Mouse (Mus musculus) limb, embryonic 10.5 days (tissue): Measurements from ENCODE around the gene Cpeb4. TPM values are rescaled to one million over a fixed set of nuclear protein-coding genes. Genes with fewer than 3 reads are reported as not detected.
"Not testable (repeated sequence)": the region's sequence is repeated elsewhere in the genome, so short reads cannot be mapped to it uniquely, and the experiment has no call there.

Experiments used
- DNase-seq: peaks from one replicate; pipeline ENCODE4 v3.0.0-alpha.2; 2017; ENCODE audit warnings: low spot score
- H3K27ac ChIP-seq: fragments of 300-500 bp; sonication (generic); 2 replicates; pipeline ENCODE4 v1.5.1; 2016; ENCODE audit warnings: mild to moderate bottlenecking
- H3K27me3 ChIP-seq: fragments of 300-500 bp; sonication (generic); 2 replicates; pipeline ENCODE4 v1.6.1; 2016; ENCODE audit warnings: low read depth, mild to moderate bottlenecking; ENCODE audit not compliant: poor library complexity, severe bottlenecking
- H3K36me3 ChIP-seq: fragments of 300-500 bp; sonication (generic); 2 replicates; pipeline ENCODE4 v1.6.1; 2016; ENCODE audit warnings: mild to moderate bottlenecking, moderate library complexity
- H3K4me1 ChIP-seq: fragments of 300-500 bp; sonication (generic); 2 replicates; pipeline ENCODE4 v1.6.1; 2016
- H3K4me3 ChIP-seq: fragments of 300-500 bp; sonication (generic); 2 replicates; pipeline ENCODE4 v1.5.1; 2016; ENCODE audit warnings: mild to moderate bottlenecking, moderate library complexity
- H3K9me3 ChIP-seq: fragments of 300-500 bp; sonication (generic); replicated peaks from 2 replicates; pipeline ENCODE4 v1.6.1; 2016; ENCODE audit warnings: mild to moderate bottlenecking
- WGBS: fragments of 180-500 bp; shearing (Covaris S2); methylation state at CpG from one replicate; pipeline ENCODE4 v1.1.7; 2016; 5-methylcytosine and 5-hydroxymethylcytosine counted together
- polyA plus RNA-seq: library from polyadenylated mRNA; unstranded; fragments of >200 nt; fragmentation: Nextera tagmentation; extraction: Ambion mirVana; gene quantifications from 2 replicates; pipeline ENCODE4 v1.2.1, GENCODE M21; 2016

Cpeb4 gene
- polyA plus RNA-seq, 1 experiment from 2014 or later, result 1.7 TPM

- DNase-seq, result no peak
- H3K4me3 ChIP-seq, result no peak overlapping the region
- H3K27me3 ChIP-seq, result no peaks in the 10 kb centered on the region
- H3K27ac ChIP-seq, result no peak overlapping the region
- H3K36me3 ChIP-seq, result no peaks in the 10 kb centered on the region
- no peaks in the 10 kb centered on the region for H3K9me3 ChIP-seq
- H3K4me1 ChIP-seq, result no peaks in the 10 kb centered on the region
- 89% methylated on average over 3 of the region's 3 CpGs for WGBS
Measured at GRCm38 (mm10) chr11:31837243-31837642, 34.8 kb upstream of the Cpeb4 start.

GRCm38 (mm10) chr11:31837753-31838152 is 34.3 kb upstream of the Cpeb4 start:
- Histone ChIP-seq H3K4me1 (no peaks in the 10 kb centered on the region), H3K4me3 (no peak overlapping the region), H3K27ac (no peak overlapping the region), H3K36me3 (no peaks in the 10 kb centered on the region), H3K9me3 (no peaks in the 10 kb centered on the region), H3K27me3 (no peaks in the 10 kb centered on the region)
- DNase-seq, result no peak
- 92% methylated on average over 4 of the region's 4 CpGs for WGBS

- Histone ChIP-seq H3K4me3 (no peak overlapping the region), H3K4me1 (no peaks in the 10 kb centered on the region), H3K9me3 (no peaks in the 10 kb centered on the region), H3K27ac (no peak overlapping the region), H3K27me3 (no peaks in the 10 kb centered on the region), H3K36me3 (no peaks in the 10 kb centered on the region)
- no peak for DNase-seq
- WGBS, result 67% methylated on average over 7 of the region's 7 CpGs
Measured at GRCm38 (mm10) chr11:31838442-31839083, 33.4 kb upstream of the Cpeb4 start.

- Histone ChIP-seq H3K27me3 (no peaks in the 10 kb centered on the region), H3K36me3 (no peaks in the 10 kb centered on the region), H3K4me1 (no peaks in the 10 kb centered on the region), H3K27ac (no peak overlapping the region), H3K9me3 (no peaks in the 10 kb centered on the region), H3K4me3 (no peak overlapping the region)
- WGBS, result 82% methylated on average over 6 of the region's 6 CpGs
- DNase-seq, result no peak
Measured at GRCm38 (mm10) chr11:31839084-31839460, 32.9 kb upstream of the Cpeb4 start.

GRCm38 (mm10) chr11:31842171-31842959 is 29.6 kb upstream of the Cpeb4 start:
- H3K27ac ChIP-seq, result 0 out of 2 replicates have a peak overlapping the region, but pooled peaks have one; percentile 23

GRCm38 (mm10) chr11:31843177-31843833 is 28.7 kb upstream of the Cpeb4 start:
- H3K27me3 ChIP-seq, result no peaks in the 10 kb centered on the region
- H3K4me1 ChIP-seq, result no peaks in the 10 kb centered on the region
- H3K9me3 ChIP-seq, result no peaks in the 10 kb centered on the region
- no peak for DNase-seq
- WGBS, result 90% methylated on average over 7 of the region's 7 CpGs
- H3K4me3 ChIP-seq, result no peak overlapping the region
- no peaks in the 10 kb centered on the region for H3K36me3 ChIP-seq
- 0 out of 2 replicates have a peak overlapping the region, but pooled peaks have one; percentile 22 for H3K27ac ChIP-seq

More at GRCm38 (mm10) chr11:31842171-31842959, 29.6 kb upstream of the Cpeb4 start:
- H3K27me3 ChIP-seq, result no peaks in the 10 kb centered on the region
- H3K9me3 ChIP-seq, result no peaks in the 10 kb centered on the region
- no peaks in the 10 kb centered on the region for H3K4me1 ChIP-seq
- WGBS, result 83% methylated on average over 5 of the region's 5 CpGs
- DNase-seq, result no peak
- H3K36me3 ChIP-seq, result no peaks in the 10 kb centered on the region
- no peak overlapping the region for H3K4me3 ChIP-seq

GRCm38 (mm10) chr11:31843834-31844188 is 28.2 kb upstream of the Cpeb4 start:
- no peaks in the 10 kb centered on the region for H3K9me3 ChIP-seq
- H3K36me3 ChIP-seq, result no peaks in the 10 kb centered on the region
- H3K27ac ChIP-seq, result 0 out of 2 replicates have a peak overlapping the region, but pooled peaks have one; percentile 22
- WGBS, result 80% methylated on average over 5 of the region's 5 CpGs
- H3K27me3 ChIP-seq, result no peaks in the 10 kb centered on the region
- DNase-seq, result no peak
- H3K4me3 ChIP-seq, result no peak overlapping the region
- no peaks in the 10 kb centered on the region for H3K4me1 ChIP-seq

GRCm38 (mm10) chr11:31845111-31845510 is 26.9 kb upstream of the Cpeb4 start:
- H3K9me3 ChIP-seq, H3K4me1 ChIP-seq, DNase-seq, H3K4me3 ChIP-seq, H3K27ac ChIP-seq, H3K36me3 ChIP-seq, H3K27me3 ChIP-seq: not testable (repeated sequence)
- whole genome bisulfite sequencing, result 94% methylated on average over 1 of the region's 1 CpGs

- WGBS, result 78% methylated on average over 9 of the region's 9 CpGs
- Histone ChIP-seq H3K4me3 (no peak overlapping the region), H3K36me3 (no peaks in the 10 kb centered on the region), H3K27ac (no peak overlapping the region), H3K9me3 (no peaks in the 10 kb centered on the region), H3K27me3 (no peaks in the 10 kb centered on the region), H3K4me1 (peaks cover 11% of the 10 kb centered on the region)
- no peak for DNase-seq
Measured at GRCm38 (mm10) chr11:31846771-31847468, 25.1 kb upstream of the Cpeb4 start.

- Histone ChIP-seq H3K27me3 (no peaks in the 10 kb centered on the region), H3K27ac (no peak overlapping the region), H3K9me3 (no peaks in the 10 kb centered on the region), H3K4me1 (peaks cover 16% of the 10 kb centered on the region), H3K4me3 (no peak overlapping the region), H3K36me3 (no peaks in the 10 kb centered on the region)
- 96% methylated on average over 5 of the region's 5 CpGs for WGBS
- no peak for DNase-seq
Measured at GRCm38 (mm10) chr11:31847469-31847805, 24.6 kb upstream of the Cpeb4 start.

GRCm38 (mm10) chr11:31848725-31849124 is 23.3 kb upstream of the Cpeb4 start:
- 88% methylated on average over 4 of the region's 4 CpGs for WGBS
- Histone ChIP-seq H3K9me3 (no peaks in the 10 kb centered on the region), H3K36me3 (no peaks in the 10 kb centered on the region), H3K27ac (no peak overlapping the region), H3K4me1 (peaks cover 18% of the 10 kb centered on the region), H3K27me3 (no peaks in the 10 kb centered on the region), H3K4me3 (no peak overlapping the region)
- DNase-seq, result no peak

- 91% methylated on average over 3 of the region's 3 CpGs for WGBS
- no peak for DNase-seq
- Histone ChIP-seq H3K27ac (no peak overlapping the region), H3K27me3 (no peaks in the 10 kb centered on the region), H3K36me3 (no peaks in the 10 kb centered on the region), H3K9me3 (no peaks in the 10 kb centered on the region), H3K4me3 (no peak overlapping the region), H3K4me1 (peaks cover 23% of the 10 kb centered on the region)
Measured at GRCm38 (mm10) chr11:31850156-31850775, 21.7 kb upstream of the Cpeb4 start.
